Mouse (Mus musculus): ENCODE measurements at regions not wholly inside any gene's neighbourhood (a gene's known extent, or its start where the extent isn't known, plus 50 kb on each side); places are given as distances from the start of the nearest gene placed in this dataset.

DNA sequence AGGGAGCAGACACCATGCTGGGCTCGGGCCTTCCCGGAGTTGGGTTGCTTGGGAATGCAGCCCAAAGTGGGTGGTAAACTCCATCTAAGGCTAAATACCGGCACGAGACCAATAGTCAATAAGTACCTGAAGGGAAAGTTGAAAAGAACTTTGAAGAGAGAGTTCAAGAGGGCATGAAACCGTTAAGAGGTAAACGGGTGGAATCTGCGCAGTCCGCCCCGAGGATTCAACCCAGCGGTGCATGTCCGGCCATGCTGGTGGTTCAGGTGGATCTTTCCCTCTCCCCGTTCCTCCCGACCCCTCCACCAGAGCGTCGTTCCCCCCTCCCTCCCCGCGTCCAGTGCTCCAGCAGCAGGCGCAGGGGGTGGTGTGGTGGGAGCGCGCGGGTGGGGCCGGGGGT lies 179.1 kb upstream of the Arhgef26 start:
- peak; percentile 88 for ATAC-seq (replicated peaks; ENCODE audit: low FRiP score, poor library complexity, severe bottlenecking)

DNA sequence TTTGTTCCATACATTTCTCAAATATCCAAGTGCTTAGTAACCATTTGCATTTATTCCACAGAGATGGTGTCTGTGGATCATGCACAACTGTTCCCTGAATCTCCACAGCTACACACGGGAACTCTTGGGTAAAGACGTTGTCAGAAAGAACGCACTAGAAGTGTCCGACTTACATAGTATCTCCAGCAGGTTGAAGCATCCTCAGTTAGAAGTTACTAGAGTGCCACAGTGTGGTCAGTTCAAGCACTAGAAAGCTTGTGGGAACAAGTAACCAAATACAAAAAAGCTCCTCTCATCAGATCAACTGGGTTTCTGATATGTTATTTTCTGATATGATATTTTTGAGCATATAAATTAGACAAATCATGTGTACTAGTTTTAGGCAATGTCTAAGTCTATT lies 167.5 kb upstream of the Arhgef26 start:
- ATAC-seq (replicated peaks; ENCODE audit: low FRiP score, poor library complexity, severe bottlenecking) = no peak

DNA sequence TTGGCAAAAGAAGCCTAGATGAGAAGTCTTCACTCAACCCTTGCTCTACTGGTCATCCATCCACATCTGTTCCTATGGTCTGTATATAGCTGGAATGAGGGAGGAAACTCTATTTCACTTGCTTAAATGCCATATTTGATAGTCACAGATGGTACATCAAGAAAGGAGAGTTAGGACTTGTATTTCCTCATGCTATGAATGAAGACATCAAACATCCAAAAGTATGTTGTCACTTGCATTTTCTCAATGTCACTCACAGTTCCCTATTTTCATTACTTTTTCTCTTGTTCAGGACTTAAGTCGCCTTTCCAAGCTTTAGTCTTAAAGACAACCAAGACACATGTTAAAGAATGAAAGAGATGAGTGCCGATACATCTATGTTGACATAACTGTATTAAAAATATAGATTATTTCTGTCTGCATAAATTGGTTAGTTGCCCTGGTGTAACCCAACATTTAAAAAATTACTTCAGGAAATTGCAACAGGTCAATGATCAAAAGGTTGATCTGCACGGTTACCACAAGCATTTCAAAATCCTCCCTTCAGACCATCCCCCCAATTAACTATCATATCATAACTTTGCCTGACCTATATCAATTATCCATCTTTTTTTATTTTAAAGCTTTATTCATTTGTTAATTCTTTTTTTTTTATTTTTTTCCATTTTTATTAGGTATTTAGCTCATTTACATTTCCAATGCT lies 150.2 kb upstream of the Arhgef26 start:
- no peak for ATAC-seq (replicated peaks; ENCODE audit: low FRiP score, poor library complexity, severe bottlenecking)

DNA sequence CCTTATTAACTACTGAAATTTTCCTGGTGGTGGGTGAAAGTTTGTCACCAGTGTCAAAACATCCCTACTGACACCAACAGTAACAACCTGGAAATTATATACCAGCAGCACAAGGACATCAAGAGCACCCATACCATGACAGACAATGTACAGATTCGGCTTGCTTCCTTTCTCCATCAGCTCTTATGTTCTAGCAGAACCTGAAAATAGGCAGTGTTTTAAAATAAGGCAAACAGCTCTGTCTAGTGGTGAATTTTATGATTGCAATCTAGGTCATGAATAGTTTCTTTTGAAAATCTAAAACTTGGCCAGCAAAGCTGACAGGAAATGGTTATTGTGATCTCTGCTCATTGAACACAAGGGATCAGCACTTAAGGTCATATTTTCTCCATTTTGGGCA lies 145.7 kb upstream of the Arhgef26 start:
- ATAC-seq (replicated peaks; ENCODE audit: low FRiP score, poor library complexity, severe bottlenecking) = no peak

DNA sequence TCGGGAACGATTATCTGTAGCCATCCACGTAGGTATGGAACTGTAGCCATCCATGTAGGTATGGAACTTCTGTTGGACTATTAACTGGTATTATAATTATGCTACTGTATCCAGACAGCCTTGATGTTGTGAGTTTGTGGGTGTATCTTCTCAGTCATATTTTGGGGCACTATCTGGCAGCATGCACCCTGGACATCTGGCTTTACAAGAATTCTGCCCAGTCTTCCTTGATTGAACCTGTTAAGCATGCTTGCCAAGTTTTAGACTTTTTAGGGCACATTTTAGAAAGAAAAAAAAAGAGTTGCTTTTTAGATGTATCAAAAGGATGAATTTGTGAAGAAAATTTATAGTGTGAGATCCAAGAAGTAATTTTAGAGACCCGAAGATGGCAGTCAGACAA lies 143.7 kb upstream of the Arhgef26 start:
- no peak for ATAC-seq (replicated peaks; ENCODE audit: low FRiP score, poor library complexity, severe bottlenecking)

DNA sequence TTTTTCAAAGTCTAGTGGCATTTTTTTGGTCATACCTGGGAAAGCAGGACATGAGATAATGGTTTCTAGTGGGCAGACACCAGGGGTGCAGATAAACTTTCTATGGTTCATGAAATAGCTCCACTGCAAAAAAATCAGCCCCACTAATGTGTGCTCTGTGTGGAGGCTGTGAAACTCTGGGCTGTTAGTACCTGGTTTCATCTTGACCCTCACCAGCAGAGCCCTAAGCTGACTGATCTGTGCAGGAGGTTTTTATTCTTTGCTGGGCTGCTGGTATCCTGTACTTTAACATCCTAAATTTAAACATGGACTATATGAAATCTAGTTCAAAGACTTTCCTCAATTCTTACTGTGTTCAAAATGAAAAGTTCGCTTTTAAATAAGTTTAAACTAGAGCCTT lies 141.5 kb upstream of the Arhgef26 start:
- no peak for ATAC-seq (replicated peaks; ENCODE audit: low FRiP score, poor library complexity, severe bottlenecking)

DNA sequence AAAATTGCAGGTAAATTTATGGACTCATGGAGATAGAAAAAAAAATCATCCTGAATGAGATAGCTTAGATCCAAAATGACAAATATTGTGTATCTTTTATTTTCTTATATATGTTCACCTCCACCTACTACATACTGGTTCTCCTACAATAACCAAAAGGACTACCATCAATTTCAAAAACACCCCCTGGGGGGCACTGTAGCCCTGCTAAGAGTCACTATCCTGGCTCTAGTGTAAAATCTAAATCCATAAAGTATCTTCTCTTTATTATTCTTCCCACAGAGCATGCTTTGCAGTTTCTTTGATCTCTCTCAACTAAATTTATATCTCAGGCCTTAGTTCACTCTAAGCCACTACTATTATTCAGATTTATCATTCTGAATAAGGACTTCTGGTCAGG lies 122.3 kb upstream of the Arhgef26 start:
- no peak for ATAC-seq (replicated peaks; ENCODE audit: low FRiP score, poor library complexity, severe bottlenecking)

DNA sequence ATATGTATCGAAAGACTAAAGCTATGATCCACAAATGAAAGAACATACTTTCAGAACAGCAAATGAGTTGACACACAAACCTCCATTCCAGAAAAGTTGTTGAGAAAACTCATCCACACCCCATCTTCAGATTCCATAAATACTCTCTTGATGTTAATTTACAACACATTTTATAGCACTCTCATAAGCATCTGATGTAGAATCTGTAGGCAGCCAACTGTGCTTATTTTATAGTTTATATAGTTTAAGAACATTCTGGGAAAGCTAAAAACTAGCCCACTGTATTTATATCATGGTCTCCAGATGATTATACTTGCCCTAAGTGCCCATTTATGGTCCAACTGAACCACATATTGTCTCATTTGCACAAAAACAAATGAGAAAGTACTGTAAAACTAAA lies 120.8 kb upstream of the Arhgef26 start:
- no peak for ATAC-seq (replicated peaks; ENCODE audit: low FRiP score, poor library complexity, severe bottlenecking)

DNA sequence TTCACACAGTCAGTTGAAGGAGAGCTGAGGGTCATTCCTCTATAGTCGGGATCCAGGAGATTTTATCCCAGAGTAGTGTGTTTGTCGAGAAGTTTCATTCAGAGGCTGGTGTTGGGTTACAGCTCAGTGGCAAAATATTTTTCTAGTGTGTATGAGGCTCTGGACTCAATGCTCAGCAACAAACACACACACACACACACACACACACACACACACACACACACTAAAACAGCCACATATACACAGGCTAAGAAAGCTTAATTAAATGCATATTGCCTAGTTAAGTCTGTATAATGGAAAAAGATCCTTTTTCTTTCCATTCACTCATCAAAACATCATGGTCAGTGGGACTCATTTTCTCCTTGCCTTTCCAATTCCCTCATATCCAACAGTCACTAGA lies 110.4 kb upstream of the Arhgef26 start:
- ATAC-seq (replicated peaks; ENCODE audit: low FRiP score, poor library complexity, severe bottlenecking) = no peak

DNA sequence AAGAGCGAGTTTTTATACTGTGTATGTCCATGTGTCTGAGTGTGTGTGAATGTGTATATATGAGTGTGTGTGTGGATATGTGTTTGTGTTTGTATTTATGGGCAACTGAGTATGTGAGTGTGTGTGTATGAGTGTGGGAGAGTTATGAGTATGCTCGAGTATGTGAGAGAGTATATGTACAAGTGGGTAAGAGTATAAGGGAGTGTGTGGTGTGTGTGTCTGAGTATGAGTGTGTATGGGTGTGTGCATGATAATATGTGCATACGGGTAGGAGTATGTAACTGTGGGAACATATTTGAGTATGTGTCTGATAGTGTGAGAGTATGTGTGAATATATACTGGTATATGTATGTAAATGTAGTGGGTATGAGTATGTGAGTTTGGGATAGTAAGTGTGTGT lies 110.0 kb upstream of the Arhgef26 start:
- no peak for ATAC-seq (replicated peaks; ENCODE audit: low FRiP score, poor library complexity, severe bottlenecking)

DNA sequence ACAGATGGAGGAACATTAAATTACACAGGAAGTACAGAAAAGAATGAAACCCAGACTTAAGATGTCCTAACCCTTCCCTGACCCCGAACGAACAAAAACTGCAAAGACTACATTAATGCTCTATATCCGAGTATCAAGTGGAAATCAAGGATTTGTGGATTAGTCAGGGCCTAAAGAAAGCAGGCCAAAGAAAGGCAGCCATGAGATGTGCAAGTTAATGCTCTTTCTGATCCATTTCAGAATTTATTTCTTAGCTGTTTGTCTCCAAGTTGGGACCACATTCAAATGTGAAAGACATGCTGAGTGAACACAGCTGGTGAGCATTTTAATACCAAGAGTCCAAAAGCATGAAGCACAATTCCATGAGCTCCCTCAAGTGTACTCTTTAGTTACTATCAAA lies 97.1 kb upstream of the Arhgef26 start:
- no peak for ATAC-seq (replicated peaks; ENCODE audit: low FRiP score, poor library complexity, severe bottlenecking)

DNA sequence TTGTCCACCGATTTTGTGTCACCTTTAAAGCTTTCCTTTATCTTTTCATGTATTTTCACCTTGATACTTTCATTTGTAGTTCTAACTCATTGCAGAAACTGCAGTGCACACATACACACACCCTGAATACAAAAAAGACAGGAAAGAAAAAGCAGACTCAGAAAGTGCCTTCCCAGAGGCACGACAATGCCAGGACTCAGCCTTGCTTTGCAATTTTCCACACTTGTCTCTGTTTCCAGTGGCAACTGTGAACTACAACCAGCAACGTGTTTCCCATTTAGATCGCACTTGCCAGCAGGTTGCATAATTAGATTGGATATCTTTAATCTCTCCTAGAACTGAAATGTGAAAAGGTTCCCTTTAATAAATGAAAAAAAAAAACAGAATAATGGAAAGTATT lies 66.4 kb upstream of the Arhgef26 start:
- no peak for ATAC-seq (replicated peaks; ENCODE audit: low FRiP score, poor library complexity, severe bottlenecking)

DNA sequence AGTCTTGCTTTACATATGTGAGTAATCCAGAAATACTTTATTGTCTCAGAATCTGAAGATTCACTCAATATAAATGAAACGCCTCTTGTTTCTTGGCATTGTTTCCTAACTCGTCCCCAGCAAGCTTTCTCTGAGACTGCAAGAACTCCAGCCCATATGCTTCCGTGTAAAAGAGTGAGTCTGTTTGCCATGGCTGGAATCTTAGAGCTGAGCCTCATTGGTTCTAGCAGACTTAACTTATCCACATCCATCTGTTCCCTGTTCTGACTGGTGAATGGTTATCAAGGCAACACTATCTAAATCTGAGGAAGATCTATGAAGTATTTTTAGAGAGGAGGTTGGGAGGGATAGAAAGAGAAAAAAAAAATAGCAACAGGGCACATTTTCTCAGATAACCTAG lies 59.9 kb upstream of the Arhgef26 start:
- ATAC-seq (replicated peaks; ENCODE audit: low FRiP score, poor library complexity, severe bottlenecking) = no peak

DNA sequence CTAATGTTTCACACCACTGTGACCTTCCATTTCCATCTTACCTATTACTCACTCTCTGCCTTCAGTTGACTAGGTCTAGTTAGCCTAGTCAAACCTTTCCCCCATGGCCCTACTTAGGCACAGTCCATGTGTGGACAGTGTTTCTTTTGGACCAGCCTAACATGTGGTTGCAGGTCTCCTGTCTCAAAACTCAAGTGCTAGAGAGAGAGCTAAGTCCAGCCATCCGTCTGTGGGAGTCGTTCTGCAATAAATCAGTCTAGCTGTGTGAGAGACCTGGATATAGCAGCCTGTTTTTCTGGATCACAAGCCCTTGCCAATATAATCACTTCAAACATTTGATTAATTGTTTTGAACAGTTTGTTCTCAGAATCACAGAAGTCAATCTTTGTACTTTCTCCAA lies 57.2 kb upstream of the Arhgef26 start:
- no peak for ATAC-seq (replicated peaks; ENCODE audit: low FRiP score, poor library complexity, severe bottlenecking)
